Mouse (Mus musculus): ENCODE measurements around the gene Kcnk15. TPM values are rescaled to one million over a fixed set of nuclear protein-coding genes. Genes with fewer than 3 reads are reported as not detected.

Gene Kcnk15
- 0.23 TPM in 1 of 2 replicates, not detected in the other for polyA plus RNA-seq (2016; fragmentation: Nextera tagmentation; extraction: Ambion mirVana)

DNA sequence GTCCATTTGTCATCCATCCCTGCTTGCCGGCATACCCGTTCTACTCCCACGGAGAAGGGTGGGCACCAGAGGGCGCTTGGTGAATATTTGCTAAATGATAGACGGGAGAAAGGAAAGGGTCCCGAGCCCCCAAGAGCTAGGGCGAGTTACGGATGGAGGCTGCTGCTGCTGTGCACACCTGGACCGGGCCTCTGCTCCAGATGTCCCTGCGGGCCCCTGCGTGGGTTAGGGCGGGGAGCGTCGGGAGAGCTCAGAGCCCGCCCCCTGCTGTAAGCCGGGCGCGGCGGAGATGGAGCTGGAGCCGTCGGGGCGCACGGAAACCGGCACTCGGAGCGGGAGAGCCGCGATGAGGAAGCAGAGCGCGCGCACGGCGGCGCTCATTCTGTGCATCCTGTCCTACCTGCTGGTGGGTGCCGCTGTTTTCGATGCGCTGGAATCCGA is at the start of gene Kcnk15:
Gene Kcnk15, plus strand, starts transcription at position 191 of the 441 bp plus-strand sequence.
- Histone ChIP-seq H3K9ac (replicated peaks) (no peak within 1 kb of the TSS), H3K4me1 (replicated peaks) (peaks cover 11% of the 10 kb centered on the region; the same call in 1 of the 2 replicates)
- 1% methylated on average over 38 of the region's 38 CpGs for WGBS

DNA sequence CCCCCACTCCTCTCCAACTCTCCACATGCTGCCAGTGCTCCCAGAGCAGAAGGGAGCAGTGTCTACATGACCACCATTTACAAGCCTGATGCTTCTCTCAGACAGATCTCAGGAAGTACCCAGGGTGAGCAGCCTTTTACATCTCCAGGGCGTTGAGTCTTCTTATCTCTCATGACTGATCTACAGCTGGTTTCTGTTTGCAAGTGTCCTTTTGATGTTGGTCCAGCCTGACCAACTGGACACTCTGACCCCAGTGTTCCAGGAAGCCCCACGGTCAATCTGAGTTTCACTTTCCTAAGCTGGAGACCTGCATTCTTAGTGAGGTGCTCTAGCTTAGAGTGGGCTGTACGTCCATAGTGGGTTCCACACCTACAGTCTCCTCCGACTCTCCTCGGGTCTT is 49.6 kb upstream of the Kcnk15 start:
- Histone ChIP-seq H3K4me2 (no peak overlapping the region), H3K27me3 (no peaks in the 10 kb centered on the region), H3K9me3 (no peaks in the 10 kb centered on the region), H3K4me3 (replicated peaks) (no peak overlapping the region), H3K9ac (replicated peaks) (no peak overlapping the region), H3K36me3 (no peaks in the 10 kb centered on the region), H3K4me1 (replicated peaks) (no peaks in the 10 kb centered on the region), H3K27ac (no peak overlapping the region)
- ATAC-seq (ENCODE audit: insufficient number of reproducible peaks, insufficient read depth, low FRiP score, low TSS enrichment, low read depth), result no peak
- 56% methylated on average over 5 of the region's 5 CpGs for WGBS

More for the DNA sequence above, at the start of gene Kcnk15:
- H3K9me3 ChIP-seq, result no peaks in the 10 kb centered on the region
- H3K27ac ChIP-seq, result no peak within 1 kb of the TSS
- 0 out of 2 replicates have a peak, but pooled peaks have one; percentile 61 for ATAC-seq (ENCODE audit: insufficient number of reproducible peaks, insufficient read depth, low FRiP score, low TSS enrichment, low read depth)
- no peaks in the 10 kb centered on the region for H3K36me3 ChIP-seq
- peak within 1 kb of the TSS; percentile 31 for H3K4me3 ChIP-seq (replicated peaks)
- peak within 1 kb of the TSS; percentile 39 for H3K4me2 ChIP-seq
- peaks cover 93% of the 10 kb centered on the region for H3K27me3 ChIP-seq

DNA sequence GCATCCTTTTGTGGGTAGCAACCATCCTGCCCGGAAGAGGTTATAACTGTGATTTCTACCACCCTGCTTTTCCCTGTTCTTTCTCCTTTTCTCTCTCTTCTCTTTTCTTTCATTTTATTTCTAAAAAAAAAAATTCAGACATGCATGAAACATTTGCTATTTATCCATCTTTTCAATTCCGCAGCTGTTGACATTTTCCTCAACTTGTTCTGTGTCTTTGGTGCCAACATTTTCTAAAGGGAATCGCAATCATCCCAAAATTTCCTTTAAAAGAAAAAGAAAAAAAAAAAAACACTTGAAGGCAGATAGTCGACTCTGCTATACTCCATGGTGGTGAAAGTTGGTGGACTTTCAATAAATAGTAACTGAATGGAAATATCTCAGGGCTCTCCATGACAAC is 44.3 kb upstream of the Kcnk15 start:
- Histone ChIP-seq H3K4me3 (replicated peaks) (no peak overlapping the region), H3K36me3 (no peaks in the 10 kb centered on the region), H3K27ac (no peak overlapping the region), H3K27me3 (no peaks in the 10 kb centered on the region), H3K9me3 (no peaks in the 10 kb centered on the region), H3K4me2 (no peak overlapping the region), H3K9ac (replicated peaks) (no peak overlapping the region), H3K4me1 (replicated peaks) (no peaks in the 10 kb centered on the region)
- 89% methylated on average over 4 of the region's 4 CpGs for WGBS
- no peak for ATAC-seq (ENCODE audit: insufficient number of reproducible peaks, insufficient read depth, low FRiP score, low TSS enrichment, low read depth)

DNA sequence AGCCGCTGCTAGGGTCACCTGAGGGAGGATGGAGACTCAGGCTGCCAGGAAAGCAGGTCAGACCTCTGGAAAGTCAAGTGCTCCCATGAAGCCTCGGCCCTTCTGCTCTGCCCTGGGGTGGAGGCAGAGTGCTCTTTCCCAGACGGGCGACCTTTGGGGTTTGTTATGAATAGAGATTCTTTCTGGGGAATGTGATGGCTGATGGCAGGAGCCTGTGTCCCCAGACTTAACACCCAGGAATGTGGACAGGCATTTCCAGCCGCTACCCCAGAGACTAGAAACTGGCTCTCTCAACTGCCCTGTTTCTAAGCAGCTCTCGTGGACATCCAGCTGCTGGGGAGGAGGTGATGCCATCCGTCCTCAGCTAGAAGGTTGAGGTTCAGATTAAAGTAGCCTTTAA is 43.7 kb upstream of the Kcnk15 start:
- Histone ChIP-seq H3K36me3 (no peaks in the 10 kb centered on the region), H3K4me3 (replicated peaks) (no peak overlapping the region), H3K27ac (no peak overlapping the region), H3K4me2 (no peak overlapping the region), H3K9me3 (no peaks in the 10 kb centered on the region), H3K27me3 (no peaks in the 10 kb centered on the region), H3K9ac (replicated peaks) (no peak overlapping the region), H3K4me1 (replicated peaks) (no peaks in the 10 kb centered on the region)
- no peak for ATAC-seq (ENCODE audit: insufficient number of reproducible peaks, insufficient read depth, low FRiP score, low TSS enrichment, low read depth)
- WGBS, result 63% methylated on average over 7 of the region's 7 CpGs

DNA sequence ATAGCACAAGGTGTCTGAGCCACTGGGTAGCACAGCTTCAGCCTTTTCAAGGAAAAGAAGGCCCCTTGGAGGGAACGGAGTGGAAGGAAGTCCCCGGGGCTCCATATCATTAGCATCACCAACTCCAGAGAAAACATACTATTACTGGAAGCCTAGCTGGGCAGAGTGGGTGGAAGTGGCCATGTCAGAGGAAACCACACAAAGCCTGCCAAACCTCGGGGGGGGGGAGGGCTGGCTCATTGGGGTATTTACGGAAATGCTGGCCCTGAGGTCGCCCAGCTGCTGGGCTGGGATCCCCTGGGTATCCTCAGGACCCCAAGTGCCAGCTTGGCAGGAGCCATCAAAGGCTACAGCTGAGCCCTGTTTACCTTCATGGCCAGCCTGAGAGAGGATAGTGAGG is 40.4 kb upstream of the Kcnk15 start:
- Histone ChIP-seq H3K36me3 (no peaks in the 10 kb centered on the region), H3K4me1 (replicated peaks) (no peaks in the 10 kb centered on the region), H3K27ac (no peak overlapping the region), H3K9ac (replicated peaks) (no peak overlapping the region), H3K27me3 (no peaks in the 10 kb centered on the region), H3K4me3 (replicated peaks) (no peak overlapping the region), H3K4me2 (no peak overlapping the region), H3K9me3 (no peaks in the 10 kb centered on the region)
- 61% methylated on average over 5 of the region's 5 CpGs for WGBS
- no peak for ATAC-seq (ENCODE audit: insufficient number of reproducible peaks, insufficient read depth, low FRiP score, low TSS enrichment, low read depth)

DNA sequence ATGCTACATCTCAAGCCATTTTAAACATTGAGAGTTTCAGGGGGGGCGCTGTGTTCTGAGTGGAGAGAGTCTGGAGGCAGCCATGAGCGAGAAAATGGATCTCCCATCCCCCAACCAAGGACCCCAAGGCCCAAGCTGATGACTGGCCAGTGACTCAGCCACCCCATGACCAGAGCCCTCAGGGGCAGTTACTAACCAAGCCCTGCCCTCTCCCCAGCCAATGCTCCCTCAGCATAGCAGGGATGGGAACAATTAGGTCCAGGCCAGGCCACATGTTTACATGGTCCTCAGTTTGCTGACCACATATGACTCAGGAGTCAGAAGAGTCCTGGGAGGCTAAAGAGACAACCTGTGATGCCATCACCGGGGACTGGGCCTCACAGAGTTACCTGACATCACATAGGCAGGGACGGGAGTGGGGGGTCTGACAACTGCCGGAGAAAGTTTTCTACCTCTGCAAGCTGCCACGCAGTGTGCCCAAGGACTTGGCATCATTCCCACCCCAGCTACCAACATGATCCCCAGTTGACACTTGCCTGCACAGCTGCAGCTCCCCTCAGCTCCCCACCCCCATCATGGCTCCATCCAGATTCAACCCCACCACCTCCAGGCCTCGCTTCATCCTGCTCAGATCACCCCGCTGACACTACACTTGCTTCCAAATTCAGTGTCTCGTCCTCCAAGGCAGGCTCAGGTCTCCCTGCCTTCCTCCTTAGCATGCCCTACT is 38.5 kb upstream of the Kcnk15 start:
- H3K4me1 ChIP-seq (replicated peaks), result no peaks in the 10 kb centered on the region
- H3K9me3 ChIP-seq, result no peaks in the 10 kb centered on the region
- ATAC-seq (ENCODE audit: insufficient number of reproducible peaks, insufficient read depth, low FRiP score, low TSS enrichment, low read depth), result no peak

DNA sequence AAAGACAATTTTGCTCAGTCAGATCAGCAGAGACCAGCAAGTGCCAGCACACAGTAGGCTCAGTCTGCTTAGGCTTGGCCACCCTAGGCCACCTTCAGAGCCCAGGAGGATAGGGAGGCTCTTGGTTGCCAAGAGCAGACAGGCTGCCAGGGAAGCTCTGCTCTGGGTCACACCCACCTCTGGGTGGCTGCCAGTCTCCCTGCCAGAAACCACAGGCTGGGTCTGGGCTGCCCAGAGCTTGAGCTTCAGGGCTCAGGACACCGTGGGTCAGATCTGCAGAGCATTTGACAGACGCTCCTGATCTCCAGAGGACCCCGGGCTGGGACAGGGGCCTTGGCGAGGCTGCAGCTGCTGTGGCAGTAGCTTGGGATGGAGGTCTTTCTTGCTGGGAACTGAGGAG is 32.8 kb upstream of the Kcnk15 start, which contains the start of gene Ccn5:
Gene Ccn5, plus strand, starts transcription at position 255 of the 400 bp plus-strand sequence.
- Histone ChIP-seq H3K9ac (replicated peaks) (no peak within 1 kb of the TSS), H3K27me3 (no peaks in the 10 kb centered on the region), H3K27ac (no peak within 1 kb of the TSS), H3K4me3 (replicated peaks) (no peak within 1 kb of the TSS), H3K9me3 (no peaks in the 10 kb centered on the region), H3K36me3 (no peaks in the 10 kb centered on the region), H3K4me2 (no peak within 1 kb of the TSS), H3K4me1 (replicated peaks) (peaks cover 7% of the 10 kb centered on the region; the same call in 1 of the 2 replicates)
- ATAC-seq (ENCODE audit: insufficient number of reproducible peaks, insufficient read depth, low FRiP score, low TSS enrichment, low read depth), result no peak
- WGBS, result 69% methylated on average over 4 of the region's 4 CpGs

More for the DNA sequence above, 38.5 kb upstream of the Kcnk15 start:
- Histone ChIP-seq H3K27ac (no peak overlapping the region), H3K4me2 (no peak overlapping the region), H3K27me3 (no peaks in the 10 kb centered on the region), H3K9ac (replicated peaks) (no peak overlapping the region), H3K4me3 (replicated peaks) (no peak overlapping the region), H3K36me3 (no peaks in the 10 kb centered on the region)
- WGBS, result 88% methylated on average over 9 of the region's 9 CpGs

DNA sequence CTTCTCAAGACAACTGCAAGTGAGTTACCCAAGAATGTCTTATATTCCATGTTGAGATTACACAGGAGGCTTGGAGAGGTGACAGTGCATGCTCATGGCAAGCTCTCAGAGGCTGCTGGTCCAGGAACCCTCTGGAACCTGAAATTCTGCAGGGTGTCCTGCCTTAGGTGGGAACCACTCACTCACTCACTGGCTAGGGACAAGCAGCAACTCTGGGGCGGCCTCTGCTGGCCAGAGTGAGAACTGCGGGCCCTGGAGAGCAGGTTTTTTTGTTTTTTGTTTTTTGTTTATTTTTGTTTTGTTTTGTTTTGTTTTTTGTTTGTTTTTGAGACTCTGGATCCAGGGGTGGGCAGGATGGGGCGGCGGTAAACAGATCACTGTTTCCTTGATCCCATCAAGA is 30.2 kb upstream of the Kcnk15 start:
- Histone ChIP-seq H3K4me1 (replicated peaks) (peaks cover 7% of the 10 kb centered on the region; the same call in 1 of the 2 replicates), H3K9me3 (no peaks in the 10 kb centered on the region), H3K27ac (no peak overlapping the region), H3K27me3 (no peaks in the 10 kb centered on the region), H3K4me3 (replicated peaks) (no peak overlapping the region), H3K4me2 (peak overlapping the region; percentile 41), H3K9ac (replicated peaks) (no peak overlapping the region), H3K36me3 (no peaks in the 10 kb centered on the region)
- ATAC-seq (ENCODE audit: insufficient number of reproducible peaks, insufficient read depth, low FRiP score, low TSS enrichment, low read depth), result no peak
- 6% methylated on average over 4 of the region's 4 CpGs for WGBS

DNA sequence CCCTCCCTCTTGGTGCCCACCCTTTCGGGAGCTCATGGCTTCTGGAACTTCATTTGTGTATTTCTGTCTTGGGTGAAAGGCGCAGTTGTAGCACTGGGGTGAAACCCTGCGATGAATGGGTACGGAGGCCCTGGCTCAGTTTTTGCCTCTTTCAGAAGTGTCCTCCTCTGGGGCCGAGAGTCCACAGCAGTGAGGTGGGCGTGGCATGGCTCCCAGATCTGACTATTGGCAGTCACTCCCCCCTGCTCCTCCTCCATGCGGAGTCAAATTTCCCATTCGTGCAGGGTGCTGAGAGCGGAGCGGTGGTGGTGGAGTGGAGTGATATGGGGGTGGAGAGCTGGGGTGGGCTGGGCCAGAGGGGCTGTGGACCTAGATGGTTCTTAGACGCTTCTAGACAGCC is 29.7 kb upstream of the Kcnk15 start:
- Histone ChIP-seq H3K27me3 (no peaks in the 10 kb centered on the region), H3K4me2 (peak overlapping the region; percentile 41), H3K27ac (no peak overlapping the region), H3K4me1 (replicated peaks) (peaks cover 7% of the 10 kb centered on the region; the same call in 1 of the 2 replicates), H3K36me3 (no peaks in the 10 kb centered on the region), H3K4me3 (replicated peaks) (0 out of 2 replicates have a peak overlapping the region, but pooled peaks have one; percentile 3), H3K9ac (replicated peaks) (no peak overlapping the region), H3K9me3 (no peaks in the 10 kb centered on the region)
- 0 out of 2 replicates have a peak, but pooled peaks have one; percentile 63 for ATAC-seq (ENCODE audit: insufficient number of reproducible peaks, insufficient read depth, low FRiP score, low TSS enrichment, low read depth)
- 21% methylated on average over 11 of the region's 11 CpGs for WGBS

DNA sequence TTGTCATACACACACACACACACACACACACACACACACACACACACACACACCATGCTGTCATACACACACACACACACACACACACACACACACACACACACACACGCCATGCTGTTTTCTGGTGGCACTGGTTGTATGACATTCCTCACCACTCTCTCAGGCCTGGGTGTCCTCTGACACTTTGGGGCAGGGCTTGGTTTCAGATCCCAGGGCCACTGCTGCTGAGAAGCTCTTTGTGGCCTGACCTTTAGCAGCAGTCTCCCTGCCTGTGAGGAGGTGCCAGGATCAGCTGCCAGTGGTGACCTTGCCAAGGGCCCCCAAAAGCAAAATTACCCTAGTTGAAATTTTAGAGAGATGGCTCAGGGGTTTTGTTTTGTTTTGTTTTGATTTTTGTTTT is 27.6 kb upstream of the Kcnk15 start:
- Histone ChIP-seq H3K9me3 (no peaks in the 10 kb centered on the region), H3K36me3 (no peaks in the 10 kb centered on the region), H3K27me3 (no peaks in the 10 kb centered on the region), H3K4me3 (replicated peaks) (no peak overlapping the region), H3K4me1 (replicated peaks) (peaks cover 7% of the 10 kb centered on the region; the same call in 1 of the 2 replicates), H3K27ac (no peak overlapping the region), H3K9ac (replicated peaks) (no peak overlapping the region), H3K4me2 (no peak overlapping the region)
- ATAC-seq (ENCODE audit: insufficient number of reproducible peaks, insufficient read depth, low FRiP score, low TSS enrichment, low read depth), result no peak
- 82% methylated on average over 1 of the region's 1 CpGs for WGBS

DNA sequence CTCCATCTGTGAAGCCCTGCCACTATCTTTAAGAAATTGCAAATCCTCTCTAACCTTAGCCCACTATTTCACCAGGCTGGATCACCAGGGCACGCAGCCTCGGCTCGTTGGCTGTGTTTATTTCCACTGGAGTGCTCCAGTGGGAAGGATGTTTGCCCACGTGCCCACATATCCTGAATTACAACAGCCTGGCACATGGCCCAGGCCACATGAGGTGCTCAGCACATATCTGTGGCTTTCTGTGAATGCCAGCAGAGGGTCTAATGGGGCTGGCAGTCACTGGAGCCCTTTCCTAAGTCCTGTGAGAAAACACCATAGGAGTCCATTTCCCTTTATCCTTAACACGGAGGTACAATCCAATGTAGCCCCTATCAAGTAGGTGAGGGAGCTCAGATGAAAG is 27.0 kb upstream of the Kcnk15 start:
- Histone ChIP-seq H3K4me3 (replicated peaks) (no peak overlapping the region), H3K4me2 (no peak overlapping the region), H3K36me3 (no peaks in the 10 kb centered on the region), H3K4me1 (replicated peaks) (peaks cover 7% of the 10 kb centered on the region; the same call in 1 of the 2 replicates), H3K9ac (replicated peaks) (no peak overlapping the region), H3K9me3 (no peaks in the 10 kb centered on the region), H3K27ac (no peak overlapping the region), H3K27me3 (no peaks in the 10 kb centered on the region)
- ATAC-seq (ENCODE audit: insufficient number of reproducible peaks, insufficient read depth, low FRiP score, low TSS enrichment, low read depth), result no peak
- 79% methylated on average over 5 of the region's 5 CpGs for WGBS
